Mouse (Mus musculus) megakaryocyte-erythroid progenitor cell, adult 5 weeks (primary cell): ENCODE data around the gene Usp17lc. TPM values are rescaled to one million over a fixed set of nuclear protein-coding genes. Genes with fewer than 3 reads are reported as not detected.

Experiments used
- polyA plus RNA-seq: library from polyadenylated mRNA; stranded (reverse); fragments of >175 nt; gene quantifications from 2 replicates; pipeline ENCODE4 v1.2.3, GENCODE M21; 2012

Gene Usp17lc
- not detected in 2 replicates for polyA plus RNA-seq

DNA sequence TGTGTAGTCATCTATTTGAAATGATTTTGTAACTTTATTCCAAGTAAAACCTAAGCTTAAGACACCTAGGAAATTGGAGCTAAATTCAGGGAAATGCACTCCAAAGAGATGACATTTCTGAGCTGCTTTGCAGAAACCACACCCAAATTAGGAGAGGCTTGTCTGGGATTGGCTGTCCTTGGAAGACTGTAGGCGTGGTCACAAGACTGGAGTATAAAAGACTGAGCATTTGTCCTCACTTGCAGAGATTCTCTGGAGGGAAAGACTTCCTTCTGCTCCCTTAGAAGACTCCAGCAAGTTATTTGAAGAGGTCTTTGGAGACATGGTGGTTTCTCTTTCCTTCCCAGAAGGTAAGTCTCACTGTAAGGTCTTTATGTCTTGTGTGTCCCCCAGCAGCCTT, at the start of gene Usp17lc:
Usp17lc (plus strand) TSS at position 301 of the 400 bp plus-strand sequence.

DNA sequence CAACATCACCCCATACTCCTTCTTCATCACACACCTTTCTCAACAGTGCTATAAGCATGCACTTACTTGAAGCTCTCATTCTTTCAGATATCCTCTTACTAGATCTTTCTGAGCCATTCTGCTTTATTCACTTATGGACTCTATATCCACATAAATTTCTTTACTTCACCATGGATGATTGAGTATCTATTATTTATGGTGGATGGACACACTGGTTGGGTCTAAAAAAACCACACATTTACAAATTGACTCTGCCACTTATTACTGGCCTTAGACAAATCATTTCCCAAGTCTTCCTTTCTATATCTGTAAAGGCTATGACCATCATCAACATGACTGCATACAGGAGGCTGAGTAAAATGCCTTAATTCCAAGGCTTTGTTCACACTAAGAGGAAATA, 28.8 kb upstream of the Usp17lc start, which contains the start of gene Olfr603:
Olfr603 (minus strand) TSS at position 101 of the 400 bp plus-strand sequence.

DNA sequence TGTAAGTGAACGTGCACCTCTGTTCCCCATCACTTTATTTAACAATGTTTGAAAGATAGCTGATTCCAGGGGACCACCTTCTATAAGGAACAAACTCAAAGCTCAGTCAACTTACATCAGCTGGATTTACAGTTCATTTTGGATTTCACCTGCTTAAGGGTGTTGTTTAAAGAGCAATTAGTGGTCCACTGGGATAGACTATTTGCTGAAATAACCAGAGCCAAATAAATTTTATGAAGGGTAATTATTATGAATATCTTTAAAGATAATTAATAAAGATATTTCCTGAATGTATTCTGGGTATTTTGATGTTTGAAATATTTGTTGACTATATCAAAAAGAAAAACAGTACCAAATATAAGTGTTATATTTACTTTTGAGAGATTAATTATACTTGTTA, 30.5 kb downstream of the Usp17lc start, which contains the start of gene Olfr605:
Olfr605 (minus strand) TSS at position 101 of the 400 bp plus-strand sequence.

DNA sequence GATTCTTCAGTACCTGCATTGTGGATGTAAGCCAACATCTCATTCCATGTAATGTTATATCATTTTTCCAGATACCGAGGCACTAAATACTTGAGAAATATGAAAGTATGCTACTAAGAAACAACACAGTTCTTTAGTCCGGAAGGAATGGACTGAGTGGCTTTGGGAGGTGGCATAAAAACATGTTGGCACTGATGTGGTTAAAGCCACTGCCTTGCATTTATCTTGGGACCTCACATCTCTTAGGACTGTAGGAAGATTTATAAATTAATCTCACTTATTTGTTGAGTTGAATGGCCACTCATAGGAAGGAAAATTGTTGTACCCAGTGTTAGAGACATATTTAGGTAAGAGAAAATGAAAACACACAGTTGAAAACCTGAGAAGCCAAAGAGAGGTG, 33.9 kb downstream of the Usp17lc start, which contains the start of gene Olfr606:
Olfr606 (plus strand) TSS at position 301 of the 400 bp plus-strand sequence.

Other genes starting within 250 kb of the Usp17lc start
- not detected in 2 replicates for gene Olfr591, start 236.7 kb upstream of the Usp17lc start, polyA plus RNA-seq
- gene Olfr592, start 230.3 kb upstream of the Usp17lc start, polyA plus RNA-seq = not detected in 2 replicates
- not detected in 2 replicates for gene Olfr593, start 203.2 kb upstream of the Usp17lc start, polyA plus RNA-seq
- gene Olfr594, start 198.1 kb upstream of the Usp17lc start, polyA plus RNA-seq = not detected in 2 replicates
- not detected in 2 replicates for gene Usp17ld, start 162.6 kb upstream of the Usp17lc start, polyA plus RNA-seq
- not detected in 2 replicates for gene Olfr596, start 109.4 kb upstream of the Usp17lc start, polyA plus RNA-seq
- gene Olfr597, start 98.8 kb upstream of the Usp17lc start, polyA plus RNA-seq = not detected in 2 replicates
- gene Olfr598, start 91.5 kb upstream of the Usp17lc start, polyA plus RNA-seq = not detected in 2 replicates
- not detected in 2 replicates for gene Olfr599, start 79.2 kb upstream of the Usp17lc start, polyA plus RNA-seq
- not detected in 2 replicates for gene Olfr600, start 65.4 kb upstream of the Usp17lc start, polyA plus RNA-seq
- not detected in 2 replicates for gene Olfr601, start 52.4 kb upstream of the Usp17lc start, polyA plus RNA-seq
- gene Olfr603, start 28.9 kb upstream of the Usp17lc start, polyA plus RNA-seq = not detected in 2 replicates
- gene Olfr605, start 30.4 kb downstream of the Usp17lc start, polyA plus RNA-seq = not detected in 2 replicates
- gene Olfr606, start 34.0 kb downstream of the Usp17lc start, polyA plus RNA-seq = not detected in 2 replicates
- gene Olfr607, start 49.1 kb downstream of the Usp17lc start, polyA plus RNA-seq = not detected in 2 replicates
- not detected in 2 replicates for gene Olfr608, start 54.8 kb downstream of the Usp17lc start, polyA plus RNA-seq
- gene Olfr609, start 83.0 kb downstream of the Usp17lc start, polyA plus RNA-seq = not detected in 2 replicates
- gene Olfr610, start 97.0 kb downstream of the Usp17lc start, polyA plus RNA-seq = not detected in 2 replicates
- not detected in 2 replicates for gene Olfr611, start 105.8 kb downstream of the Usp17lc start, polyA plus RNA-seq
- not detected in 2 replicates for gene Olfr612, start 127.6 kb downstream of the Usp17lc start, polyA plus RNA-seq
- gene Olfr613, start 133.0 kb downstream of the Usp17lc start, polyA plus RNA-seq = not detected in 2 replicates
- gene Olfr615, start 141.0 kb downstream of the Usp17lc start, polyA plus RNA-seq = not detected in 2 replicates
- not detected in 2 replicates for gene Olfr616, start 154.1 kb downstream of the Usp17lc start, polyA plus RNA-seq
- gene Olfr617, start 158.0 kb downstream of the Usp17lc start, polyA plus RNA-seq = not detected in 2 replicates
- gene Olfr618, start 175.0 kb downstream of the Usp17lc start, polyA plus RNA-seq = not detected in 2 replicates
- gene Olfr619, start 185.5 kb downstream of the Usp17lc start, polyA plus RNA-seq = not detected in 2 replicates
- gene Olfr620, start 197.5 kb downstream of the Usp17lc start, polyA plus RNA-seq = not detected in 2 replicates
- gene Olfr622, start 227.6 kb downstream of the Usp17lc start, polyA plus RNA-seq = not detected in 2 replicates
- not detected in 2 replicates for gene Olfr623, start 248.6 kb downstream of the Usp17lc start, polyA plus RNA-seq